Mouse (Mus musculus) small intestine, adult 2 months (tissue): Measurements from ENCODE around the gene Wdr5b. TPM values are rescaled to one million over a fixed set of nuclear protein-coding genes. Genes with fewer than 3 reads are reported as not detected.
"Not testable (repeated sequence)": the region's sequence is repeated elsewhere in the genome, so short reads cannot be mapped to it uniquely, and the experiment has no call there.

ENCODE experiments used
- H3K27ac ChIP-seq: fragments of 200-500 bp; 2 replicates; pipeline ENCODE4 v1.5.1; 2012; ENCODE audit warnings: low read depth, low read length, control low read depth, inconsistent platforms; ENCODE audit not compliant: insufficient read depth
- H3K27me3 ChIP-seq: fragments of 200-500 bp; 2 replicates; pipeline ENCODE4 v1.6.1; 2012; ENCODE audit warnings: mild to moderate bottlenecking, moderate library complexity, low read length, inconsistent platforms; ENCODE audit not compliant: control insufficient read depth, insufficient read depth
- H3K36me3 ChIP-seq: fragments of 200-500 bp; 2 replicates; pipeline ENCODE4 v1.6.1; 2012; ENCODE audit warnings: mild to moderate bottlenecking, low read length, control low read depth, inconsistent platforms; ENCODE audit not compliant: control insufficient read depth, insufficient read depth
- H3K4me1 ChIP-seq: fragments of 200-500 bp; 2 replicates; pipeline ENCODE4 v1.6.1; 2012; ENCODE audit warnings: low read length, inconsistent platforms, mixed read lengths; ENCODE audit not compliant: control insufficient read depth, insufficient read depth, insufficient read length
- H3K4me3 ChIP-seq: fragments of 200-500 bp; 2 replicates; pipeline ENCODE4 v1.5.1; 2012; ENCODE audit warnings: low read depth, mild to moderate bottlenecking, control low read depth, inconsistent platforms, low read length, moderate library complexity
- CTCF ChIP-seq: fragments of 200-500 bp; IDR thresholded peaks from 2 replicates; pipeline ENCODE4 v1.5.1; 2012; ENCODE audit warnings: low read depth, mild to moderate bottlenecking, control low read depth, inconsistent platforms, low read length, moderate library complexity, mixed read lengths; ENCODE audit not compliant: insufficient replicate concordance, insufficient read length; ENCODE audit errors: extremely low read depth
- POLR2A ChIP-seq: fragments of 200-500 bp; IDR thresholded peaks from 2 replicates; pipeline ENCODE4 v1.6.1; 2012; ENCODE audit warnings: low read depth, mild to moderate bottlenecking, control low read depth, inconsistent platforms, low read length, moderate library complexity
- WGBS: fragments of 180-500 bp; shearing (Covaris S2); methylation state at CpG from one replicate; pipeline ENCODE4 v1.1.7; 2018; 5-methylcytosine and 5-hydroxymethylcytosine counted together
- polyA plus RNA-seq: library from polyadenylated mRNA; depleted of rRNA; stranded (reverse); fragments of >200 nt; gene quantifications from 2 replicates; pipeline ENCODE4 v1.2.3, GENCODE M21; 2012; rRNA removed

Wdr5b gene
- polyA plus RNA-seq, result 0.39 and 0.60 TPM in 2 replicates

DNA sequence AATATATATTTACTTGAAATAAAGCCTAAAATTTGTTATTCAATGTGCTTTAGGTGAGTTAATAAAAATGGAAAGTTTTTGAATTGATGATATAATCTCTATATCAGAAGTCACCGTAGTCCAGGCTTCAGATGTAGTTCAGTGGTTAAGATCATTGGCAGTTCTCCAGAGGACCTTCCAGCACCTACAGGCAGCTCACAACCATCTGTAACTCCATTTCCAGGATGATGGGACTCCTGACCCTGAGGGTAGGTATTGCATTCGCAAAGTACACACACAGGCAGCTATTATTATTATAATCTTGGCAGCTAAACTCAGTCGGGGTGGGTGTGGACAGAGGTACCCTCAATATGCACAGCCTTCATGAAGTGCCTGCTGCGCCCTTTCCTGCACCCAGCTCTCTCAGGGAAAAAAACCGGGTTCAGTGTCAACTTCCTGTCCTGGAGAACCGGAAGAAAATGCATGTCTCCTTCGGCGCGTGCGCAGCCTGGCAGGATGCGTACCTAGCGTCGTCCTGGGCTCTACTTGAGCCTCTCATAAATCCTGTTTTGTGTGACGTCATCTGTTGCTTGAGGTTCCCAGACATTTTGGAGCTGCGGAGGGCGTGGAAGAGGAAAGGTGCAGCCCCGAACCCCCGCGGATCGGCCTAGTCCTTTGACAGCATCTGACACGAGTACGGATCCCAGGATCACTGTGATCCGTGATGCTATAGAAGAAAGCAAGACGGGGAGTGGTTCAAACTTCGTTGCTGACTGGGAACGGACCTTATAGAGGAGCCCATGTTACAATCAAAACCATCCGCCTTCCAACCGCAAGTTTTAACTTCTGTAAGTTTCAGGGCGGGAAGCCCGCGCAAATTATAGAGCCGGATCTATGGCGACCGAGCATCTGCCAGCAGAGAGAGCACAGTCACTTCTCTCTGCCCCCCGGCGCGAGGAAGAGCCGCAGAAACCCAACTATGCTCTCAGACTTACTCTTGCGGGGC, at the start of gene Wdr5b:
Wdr5b (plus strand) TSS at position 551 of the 985 bp plus-strand sequence.
- under 1% methylated on average over 39 of the region's 39 CpGs for WGBS

DNA sequence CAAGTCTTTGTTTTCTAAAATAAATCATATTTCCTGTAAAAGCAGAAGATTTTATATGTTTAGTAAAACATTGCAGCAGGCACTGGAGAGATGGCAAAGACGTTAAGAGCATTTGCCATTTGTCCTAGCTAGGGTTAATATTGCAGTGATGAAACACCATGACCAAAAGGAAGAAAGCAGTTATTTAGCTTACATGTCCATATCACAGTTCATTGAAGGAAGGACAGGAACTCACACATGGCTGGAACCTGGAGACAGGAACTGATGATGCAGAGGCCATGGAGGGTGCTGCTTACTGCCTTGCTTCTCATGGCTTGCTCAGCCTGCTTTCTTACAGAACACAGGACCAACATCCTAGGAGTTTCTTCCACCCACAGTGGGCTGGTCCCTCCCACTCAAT, 48.6 kb upstream of the Wdr5b start:
- H3K36me3 ChIP-seq, result no peaks in the 10 kb centered on the region
- H3K27me3 ChIP-seq, result no peaks in the 10 kb centered on the region
- 64% methylated on average over 1 of the region's 1 CpGs for WGBS
- H3K4me3 ChIP-seq, result no peak overlapping the region
- no peaks in the 10 kb centered on the region for H3K4me1 ChIP-seq
- H3K27ac ChIP-seq, result no peak overlapping the region
- TF ChIP-seq CTCF, result no peak
- no peak for TF ChIP-seq POLR2A

More for the DNA sequence above, at the start of gene Wdr5b:
- H3K4me1 ChIP-seq, result no peaks in the 10 kb centered on the region; the same call in 1 of the 2 replicates
- TF ChIP-seq POLR2A, result peak; percentile 71; the same call in 1 of the 2 replicates
- TF ChIP-seq CTCF, result peak; percentile 11; the same call in 1 of the 2 replicates
- peaks cover 9% of the 10 kb centered on the region for H3K36me3 ChIP-seq
- H3K27ac ChIP-seq, result peak within 1 kb of the TSS; percentile 70
- H3K27me3 ChIP-seq, result no peaks in the 10 kb centered on the region
- H3K4me3 ChIP-seq, result peak within 1 kb of the TSS; percentile 85

DNA sequence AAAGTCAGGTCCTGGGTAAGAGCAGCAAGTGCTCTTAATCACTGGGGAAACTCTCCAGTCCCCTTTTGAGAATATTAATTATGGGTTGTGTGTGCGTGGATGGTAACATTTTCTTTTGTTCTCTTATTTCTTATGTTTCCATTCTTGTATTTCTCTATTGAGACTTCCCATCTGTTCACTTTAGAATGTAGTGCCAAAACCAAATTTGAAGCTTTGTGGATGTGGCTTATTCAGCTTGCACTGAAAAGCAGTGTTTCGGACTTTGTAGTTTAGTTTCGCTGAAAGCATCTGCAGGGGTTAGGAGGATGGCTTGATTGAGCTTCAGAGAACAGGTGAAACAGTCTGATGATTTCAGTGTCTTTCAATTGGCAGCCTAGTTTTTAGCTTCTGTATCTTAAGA, 47.7 kb upstream of the Wdr5b start:
- Histone ChIP-seq H3K4me1 (peaks cover 1% of the 10 kb centered on the region; the same call in 1 of the 2 replicates), H3K27ac (no peak overlapping the region), H3K4me3 (no peak overlapping the region), H3K27me3 (no peaks in the 10 kb centered on the region), H3K36me3 (no peaks in the 10 kb centered on the region)
- WGBS, result 90% methylated on average over 3 of the region's 3 CpGs
- TF ChIP-seq POLR2A (no peak), CTCF (no peak)

DNA sequence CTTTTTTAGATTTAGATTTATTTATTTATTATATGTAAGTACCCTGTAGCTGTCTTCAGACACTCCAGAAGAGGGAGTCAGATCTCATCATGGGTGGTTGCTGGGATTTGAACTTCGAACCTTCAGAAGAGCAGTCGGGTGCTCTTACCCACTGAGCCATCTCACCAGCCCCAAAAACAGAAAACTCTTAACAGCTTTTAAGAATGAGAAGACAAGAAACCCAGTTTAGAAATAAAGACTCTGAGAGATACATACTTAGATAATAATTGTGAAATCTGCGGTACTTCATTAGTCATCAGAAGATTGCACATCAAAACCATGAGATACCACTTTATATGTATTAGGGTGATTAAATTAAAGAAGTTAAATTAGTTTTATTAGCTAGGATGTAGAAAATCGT, 42.1 kb upstream of the Wdr5b start:
- 82% methylated on average over 4 of the region's 4 CpGs for WGBS
- peaks cover 12% of the 10 kb centered on the region for H3K36me3 ChIP-seq

DNA sequence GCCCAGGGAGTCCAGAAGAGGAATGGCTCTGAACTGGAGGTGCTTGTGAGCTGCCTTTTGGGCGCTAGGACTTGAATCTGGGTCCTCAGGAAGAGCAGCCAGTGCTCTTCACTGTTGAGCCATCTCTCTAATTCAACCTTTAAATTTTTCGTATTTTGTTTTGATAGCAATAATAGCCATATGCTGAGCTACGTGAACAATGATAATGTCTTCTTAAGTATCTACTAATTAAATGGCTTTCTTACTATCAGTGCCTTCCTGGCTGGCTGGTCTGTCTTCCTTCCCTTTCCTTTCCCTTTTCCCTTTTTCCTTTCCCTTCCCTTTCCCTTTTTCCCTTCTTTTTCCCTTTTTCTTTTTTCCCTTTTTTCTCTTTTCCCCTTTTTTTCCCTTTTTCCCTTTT, 32.6 kb upstream of the Wdr5b start:
- no peak for TF ChIP-seq POLR2A
- Histone ChIP-seq H3K27ac (no peak overlapping the region), H3K4me3 (no peak overlapping the region), H3K27me3 (no peaks in the 10 kb centered on the region), H3K4me1 (no peaks in the 10 kb centered on the region), H3K36me3 (peaks cover 16% of the 10 kb centered on the region)
- WGBS, result 96% methylated on average over 3 of the region's 3 CpGs

More for the DNA sequence above, 42.1 kb upstream of the Wdr5b start:
- not testable (repeated sequence) for H3K27ac ChIP-seq, H3K4me1 ChIP-seq, H3K4me3 ChIP-seq, H3K27me3 ChIP-seq

DNA sequence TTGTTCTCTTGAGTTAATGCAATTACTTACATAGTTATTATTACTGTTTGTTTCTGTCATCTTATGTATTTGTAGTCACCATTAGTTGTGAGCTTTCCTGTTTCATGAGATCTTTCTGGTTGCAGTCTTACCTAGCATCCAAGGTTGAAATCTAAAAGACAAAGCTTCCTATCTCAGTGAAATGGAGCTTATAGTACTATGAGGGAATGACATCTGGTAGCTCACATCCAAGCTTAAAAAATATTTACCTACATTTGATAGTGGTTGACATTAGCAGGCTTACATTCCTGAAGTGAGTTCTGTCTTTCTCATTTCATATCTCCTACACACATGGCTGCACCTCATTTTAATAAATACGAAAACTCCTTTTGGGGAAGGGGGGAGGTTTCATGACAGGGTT, 24.7 kb upstream of the Wdr5b start:
- Histone ChIP-seq H3K27ac (no peak overlapping the region), H3K4me3 (no peak overlapping the region), H3K36me3 (peaks cover 21% of the 10 kb centered on the region), H3K4me1 (no peaks in the 10 kb centered on the region), H3K27me3 (no peaks in the 10 kb centered on the region)
- WGBS, result 95% methylated on average over 1 of the region's 1 CpGs
- TF ChIP-seq CTCF (no peak), POLR2A (no peak)

DNA sequence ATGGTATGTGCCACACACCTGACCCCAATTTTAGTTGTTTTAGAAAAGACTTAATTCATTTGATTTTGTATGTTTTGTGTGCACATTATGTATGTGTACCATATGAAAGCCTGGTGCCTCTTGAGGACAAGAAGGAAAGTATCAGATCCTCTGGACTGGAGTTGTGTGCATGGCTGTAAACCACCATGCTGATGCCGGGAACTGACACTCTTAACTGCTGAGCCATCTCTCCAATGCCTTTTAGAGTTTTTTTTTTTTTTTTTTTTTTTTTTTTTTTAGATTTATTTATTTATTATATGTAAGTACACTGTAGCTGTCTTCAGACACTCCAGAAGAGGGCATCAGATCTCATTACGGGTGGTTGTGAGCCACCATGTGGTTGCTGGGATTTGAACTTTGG, 12.9 kb upstream of the Wdr5b start:
- not testable (repeated sequence) for H3K4me1 ChIP-seq, H3K27ac ChIP-seq, H3K4me3 ChIP-seq, H3K27me3 ChIP-seq
- peaks cover 37% of the 10 kb centered on the region for H3K36me3 ChIP-seq
- WGBS, result 85% methylated on average over 2 of the region's 2 CpGs
